Mouse (Mus musculus): Measurements from ENCODE around the gene Mocs3.

The Mocs3 gene

DNA sequence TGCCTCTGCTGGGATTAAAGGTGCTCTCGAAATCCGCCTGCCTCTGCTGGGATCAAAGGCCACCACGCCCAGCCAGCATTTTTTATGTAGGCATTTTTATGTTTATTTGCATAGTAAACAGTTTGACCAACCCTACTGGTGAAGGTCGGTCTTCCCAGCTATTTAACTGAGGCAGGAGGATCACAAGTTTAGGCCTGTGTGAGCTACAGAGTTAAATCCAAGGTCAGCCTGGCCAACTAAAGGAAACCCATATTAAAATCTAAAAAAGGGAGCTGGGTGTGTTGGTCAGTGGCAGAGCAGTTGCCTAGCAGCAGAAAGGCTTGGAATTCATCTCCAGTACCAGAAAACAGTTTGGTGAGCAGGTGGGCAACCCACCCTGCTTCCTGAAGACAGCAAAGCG, 2.9 kb downstream of the Mocs3 start:
- CTCF ChIA-PET: no interaction called here

DNA sequence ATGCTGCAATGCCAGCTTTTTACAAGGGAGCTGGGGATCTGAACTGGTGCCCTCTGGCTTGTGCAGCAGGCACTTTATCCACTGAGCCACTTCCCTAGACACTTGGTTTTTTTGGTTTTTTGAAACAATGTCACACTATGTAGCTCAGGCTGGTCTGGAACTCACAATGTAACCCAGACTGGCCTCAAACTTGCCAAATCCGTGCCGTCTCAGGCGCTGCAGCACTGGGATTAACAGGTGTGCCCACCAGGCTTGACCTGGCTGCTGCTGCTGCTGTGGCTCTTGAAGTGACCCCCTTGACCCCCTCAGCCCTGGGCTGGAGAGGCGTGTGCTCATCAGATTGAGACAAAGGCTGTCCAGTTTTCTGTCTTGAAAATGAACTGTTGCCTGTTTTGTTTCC, 7.9 kb downstream of the Mocs3 start:
- CTCF ChIA-PET: no interaction called here

DNA sequence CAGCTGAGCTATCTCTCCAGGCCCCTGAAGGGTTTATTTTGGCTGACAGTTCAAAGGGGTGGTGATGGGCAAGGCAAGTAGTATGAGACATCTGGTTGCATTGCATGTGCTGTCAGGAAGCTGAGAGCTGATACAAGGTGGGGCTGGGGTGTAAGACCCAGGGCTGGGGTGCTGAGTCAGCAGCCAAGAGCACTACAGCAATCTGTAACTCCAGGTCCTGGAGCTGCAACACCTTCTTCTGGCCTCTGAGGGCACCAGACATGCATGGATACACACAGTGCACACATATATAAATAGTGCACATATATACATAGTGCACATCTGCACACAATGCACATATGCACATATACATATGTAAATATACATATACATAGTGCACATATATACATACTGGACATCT, 12.4 kb downstream of the Mocs3 start:
- CTCF ChIA-PET: interaction anchor here (0.5 kb wide), 1 partner anchor 128 kb away, joined by 3 read pairs; no protein-coding TSS in a partner anchor

DNA sequence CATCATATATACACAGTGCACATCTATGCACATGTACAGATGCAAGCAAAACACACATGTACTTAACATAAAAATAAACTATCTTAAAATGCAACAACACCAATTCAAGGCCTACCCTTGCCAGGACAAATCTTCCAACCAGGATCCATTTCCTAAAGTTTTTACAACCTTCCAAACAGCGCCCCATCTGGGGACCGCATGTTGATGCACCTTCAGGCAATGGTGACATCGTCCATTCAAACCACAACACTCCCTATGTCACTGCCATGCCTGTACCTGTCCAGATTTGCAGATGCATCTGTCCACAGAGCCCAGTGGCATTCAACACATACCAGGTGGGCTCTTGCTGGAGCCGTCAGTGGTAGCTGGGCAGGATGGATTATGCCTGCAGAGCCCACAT, 12.9 kb downstream of the Mocs3 start:
- CTCF ChIA-PET: interaction anchor here (0.5 kb wide), 1 partner anchor 128 kb away, joined by 3 read pairs; no protein-coding TSS in a partner anchor

DNA sequence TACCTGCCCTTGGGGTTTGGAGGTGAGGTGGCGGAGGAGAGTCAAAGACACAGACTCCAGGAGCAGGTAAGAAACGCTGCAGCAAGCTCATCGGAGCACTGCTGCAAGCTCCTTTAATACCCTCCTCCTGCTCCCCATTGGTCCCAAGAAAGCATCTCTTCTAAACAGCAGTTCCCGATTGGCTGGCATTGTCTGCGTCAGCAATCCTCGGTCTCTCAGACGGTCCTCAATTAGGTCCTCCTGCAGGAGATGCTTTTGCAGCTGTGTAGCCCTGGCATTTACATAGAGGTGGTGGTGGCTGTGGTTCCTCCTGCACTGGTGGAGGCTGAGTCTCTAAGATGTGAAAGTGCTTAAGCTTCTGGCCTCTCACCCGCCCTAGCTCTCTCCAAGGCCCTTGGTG, 15.1 kb downstream of the Mocs3 start:
- CTCF ChIA-PET: no interaction called here

DNA sequence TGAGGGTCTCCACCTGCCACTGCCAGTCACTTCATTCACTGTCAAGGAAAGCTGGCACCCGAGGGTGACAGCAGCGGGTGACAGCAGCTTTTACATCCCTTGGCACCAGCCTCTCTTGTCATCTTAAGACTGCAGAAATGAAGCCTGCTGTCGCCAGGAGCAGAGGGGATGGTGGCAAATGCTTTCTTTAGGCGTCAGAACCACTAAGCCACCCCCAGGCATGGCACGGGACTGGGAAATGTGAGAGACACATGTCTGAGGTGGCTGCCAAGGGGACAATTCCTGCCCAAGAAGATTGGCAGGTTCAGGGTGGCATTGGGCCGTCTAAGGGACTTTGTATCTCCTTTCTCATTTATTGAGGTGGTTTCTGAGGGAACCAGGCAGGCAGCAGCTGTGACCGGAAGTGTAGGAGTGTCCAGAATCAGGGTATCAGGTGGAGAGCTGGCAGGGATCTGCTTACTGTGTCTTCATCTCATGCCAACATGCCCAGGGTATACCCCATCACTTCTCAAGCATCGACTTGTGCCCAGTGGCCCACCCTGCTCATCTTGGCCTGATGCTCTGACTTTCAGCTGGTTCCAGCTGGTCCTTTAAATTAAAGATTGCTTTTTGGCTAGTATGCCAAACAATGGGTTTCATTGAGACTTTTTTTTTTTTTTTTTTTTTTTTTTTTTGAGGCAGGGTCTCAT, 17.9 kb downstream of the Mocs3 start:
- CTCF ChIA-PET: interaction anchor here (0.6 to 1.7 kb wide), 4 partner anchors 18 to 436 kb away, joined by 7 to 12 read pairs (median 7); no protein-coding TSS in a partner anchor

DNA sequence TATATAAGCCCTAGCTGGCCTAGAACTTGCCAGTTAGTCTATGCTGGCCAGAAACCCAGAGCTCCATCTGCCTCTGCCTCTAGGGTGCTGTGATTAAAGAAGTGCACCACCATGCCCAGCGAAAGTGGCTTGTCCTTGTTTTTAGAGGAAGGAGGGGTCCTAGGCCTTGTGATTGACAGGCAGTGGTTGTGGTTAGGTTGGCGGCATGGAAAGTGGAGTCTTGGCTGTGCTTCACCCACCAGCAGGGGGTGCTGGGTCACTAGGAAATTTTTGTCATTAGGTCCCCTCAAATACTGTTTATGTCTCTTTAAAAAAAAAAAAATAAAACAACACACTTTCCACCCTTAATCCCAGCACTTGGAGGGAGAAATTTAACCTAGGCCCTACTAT, 18.4 kb downstream of the Mocs3 start:
- CTCF ChIA-PET: interaction anchor here (0.6 to 1.7 kb wide), 6 partner anchors 18 to 436 kb away, joined by 3 to 12 read pairs (median 7); no protein-coding TSS in a partner anchor

DNA sequence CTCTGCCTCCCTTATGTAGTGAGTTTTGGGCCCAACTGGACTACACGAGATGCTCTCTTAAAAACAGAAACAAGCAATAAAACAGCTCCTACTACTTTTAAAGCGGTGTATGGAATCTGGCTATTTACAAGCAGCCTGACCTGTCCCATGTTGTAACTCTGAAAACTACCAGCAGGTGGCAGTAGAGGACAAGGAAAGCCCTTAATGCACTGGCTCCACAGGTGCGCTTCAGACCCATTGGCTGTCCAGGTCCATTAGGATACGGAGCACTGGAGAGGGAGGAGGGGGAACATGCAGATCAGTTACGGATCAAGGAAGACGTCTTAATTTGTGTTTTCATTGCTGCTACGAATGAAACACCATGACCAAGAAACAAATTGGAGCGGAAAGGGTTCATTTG, 19.8 kb downstream of the Mocs3 start:
- CTCF ChIA-PET: interaction anchor here (0.6 to 1.7 kb wide), 4 partner anchors 195 to 1858 kb away, joined by 3 to 16 read pairs (median 5); no protein-coding TSS in a partner anchor

DNA sequence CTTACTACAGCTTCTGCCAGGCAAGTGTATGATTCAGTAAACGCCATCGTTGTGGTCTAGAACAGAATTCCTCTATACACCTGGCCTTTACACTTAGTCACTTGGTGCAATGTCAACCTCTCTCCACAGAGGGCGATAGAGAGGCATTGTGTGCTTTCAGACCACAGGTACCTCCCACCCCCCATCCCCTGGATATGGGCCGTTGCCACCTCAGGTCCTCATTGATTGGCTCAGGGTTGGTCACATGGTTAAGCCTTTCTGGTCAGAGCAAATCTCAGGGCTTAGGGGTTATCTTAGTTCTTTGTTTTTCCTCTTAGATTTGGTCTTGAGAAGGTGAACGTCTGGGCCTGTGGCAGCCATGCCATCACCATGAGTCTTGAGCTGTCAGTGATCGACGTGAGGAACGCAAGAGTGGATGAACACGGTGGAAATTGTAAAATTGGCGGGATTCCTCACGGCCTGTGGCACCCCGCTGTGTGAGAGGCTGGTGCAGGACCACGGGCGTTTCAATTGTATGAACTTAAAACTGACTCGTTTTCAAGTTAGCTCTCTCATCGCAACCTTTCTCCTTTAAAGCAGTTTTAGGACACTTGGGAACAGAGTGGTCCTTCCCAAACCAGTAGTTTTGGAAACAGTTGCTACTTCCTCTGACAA, 22.3 kb downstream of the Mocs3 start:
- CTCF ChIA-PET: interaction anchor here (0.6 to 1.3 kb wide), 2 partner anchors 117 to 193 kb away, joined by 3 to 4 read pairs; no protein-coding TSS in a partner anchor

DNA sequence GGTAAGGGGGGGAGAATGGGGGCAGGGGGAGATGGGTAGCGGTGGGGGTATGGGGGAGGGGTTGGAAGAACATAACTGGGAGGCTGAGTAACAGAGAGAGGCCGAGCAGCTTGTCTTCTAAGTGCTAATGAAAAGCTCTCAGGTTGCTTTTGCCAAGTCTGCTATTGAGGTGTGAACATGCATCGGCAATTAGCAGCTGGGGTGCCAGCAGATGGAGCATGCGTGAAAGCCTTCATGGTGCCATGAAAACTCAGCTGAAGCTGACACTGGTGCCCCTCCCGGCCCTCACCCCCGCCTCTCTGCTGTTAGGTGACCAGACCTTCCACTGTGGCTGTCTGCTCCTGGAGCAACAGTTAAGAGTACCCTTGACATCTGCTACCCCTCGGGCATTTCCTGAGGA, 23.4 kb downstream of the Mocs3 start:
- CTCF ChIA-PET: interaction anchor here (1.3 kb wide), 1 partner anchor 192 kb away, joined by 4 read pairs; no protein-coding TSS in a partner anchor

DNA sequence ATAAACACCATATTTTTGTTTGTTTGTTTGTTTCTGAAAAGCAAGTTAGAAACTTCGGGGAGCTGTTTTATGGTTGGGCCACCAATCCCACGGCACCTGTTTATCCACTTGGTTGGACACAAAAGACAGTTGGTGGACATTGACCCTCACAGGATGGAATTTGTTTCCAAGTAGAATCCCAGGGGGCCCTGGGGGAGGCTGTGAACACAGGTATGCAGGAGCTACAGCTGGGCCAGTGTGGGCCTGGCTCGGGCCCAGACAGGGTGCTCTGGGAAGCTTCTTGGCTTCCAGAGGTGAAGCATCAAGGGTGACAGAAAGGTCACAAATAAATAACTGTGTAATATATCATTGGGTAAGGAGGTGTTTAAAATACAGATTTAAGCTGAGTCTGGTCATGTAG, 26.1 kb downstream of the Mocs3 start:
- CTCF ChIA-PET: interaction anchor here (0.6 to 0.9 kb wide), 2 partner anchors 14 to 24 kb away, joined by 4 read pairs; no protein-coding TSS in a partner anchor

DNA sequence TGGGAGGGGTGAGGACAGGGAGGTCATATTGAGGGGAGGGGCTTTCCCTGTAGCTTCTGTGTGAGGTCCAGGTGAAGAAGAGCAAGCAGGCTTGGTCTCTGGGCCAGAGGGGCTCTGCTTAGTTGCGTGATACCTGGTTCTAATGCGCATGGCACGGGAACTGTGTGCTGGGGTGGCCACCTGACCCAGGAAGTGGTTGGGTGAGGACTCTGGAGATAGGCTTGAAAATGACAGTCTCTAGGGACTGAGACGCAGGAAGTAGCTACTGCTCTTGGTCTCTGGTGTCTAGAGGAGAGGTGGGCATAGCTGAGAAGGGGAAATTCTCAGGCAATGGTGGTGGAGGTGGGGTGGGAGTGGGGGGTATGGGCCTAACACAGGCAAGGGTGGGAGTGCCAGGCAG, 26.8 kb downstream of the Mocs3 start:
- CTCF ChIA-PET: no interaction called here

DNA sequence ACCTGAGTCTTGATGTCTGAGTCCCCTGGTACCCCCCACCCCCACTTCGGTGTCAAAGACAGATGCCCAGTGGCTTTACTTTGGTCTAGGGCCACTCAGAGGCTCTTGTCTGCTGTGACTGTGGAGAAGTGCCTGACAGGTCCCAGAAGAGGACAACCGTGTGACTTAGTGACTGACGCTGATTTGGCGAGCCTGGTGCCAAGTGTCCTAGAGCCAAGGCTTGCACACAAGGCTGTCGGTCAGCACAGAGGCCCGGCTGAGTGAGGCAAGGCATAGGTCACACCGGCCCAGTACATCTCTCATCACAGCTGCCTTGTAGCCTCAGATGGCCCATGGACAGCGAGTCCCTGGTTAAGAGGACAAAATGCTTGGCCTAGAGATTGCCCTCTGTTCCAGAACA, 28.6 kb downstream of the Mocs3 start:
- CTCF ChIA-PET: no interaction called here

DNA sequence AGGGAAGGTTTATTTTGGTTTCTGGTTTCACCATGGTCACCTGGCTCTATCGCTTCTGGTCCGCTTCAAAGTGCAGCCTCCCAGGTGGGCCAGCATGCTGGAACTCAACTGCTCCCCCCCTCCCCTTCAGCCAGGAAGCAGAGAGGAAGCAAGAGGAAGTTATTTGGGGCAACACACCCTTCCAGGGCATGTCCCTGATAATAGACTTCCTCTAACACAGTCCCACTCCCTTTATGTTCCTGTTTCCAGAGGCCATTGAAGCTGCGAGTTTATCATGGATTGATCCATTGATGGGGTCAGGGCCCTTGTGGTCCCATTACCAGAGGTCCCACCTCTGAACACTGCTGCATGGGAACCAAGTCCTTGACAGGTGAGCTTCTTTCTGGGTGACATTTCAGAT, 29.7 kb downstream of the Mocs3 start:
- CTCF ChIA-PET: no interaction called here

DNA sequence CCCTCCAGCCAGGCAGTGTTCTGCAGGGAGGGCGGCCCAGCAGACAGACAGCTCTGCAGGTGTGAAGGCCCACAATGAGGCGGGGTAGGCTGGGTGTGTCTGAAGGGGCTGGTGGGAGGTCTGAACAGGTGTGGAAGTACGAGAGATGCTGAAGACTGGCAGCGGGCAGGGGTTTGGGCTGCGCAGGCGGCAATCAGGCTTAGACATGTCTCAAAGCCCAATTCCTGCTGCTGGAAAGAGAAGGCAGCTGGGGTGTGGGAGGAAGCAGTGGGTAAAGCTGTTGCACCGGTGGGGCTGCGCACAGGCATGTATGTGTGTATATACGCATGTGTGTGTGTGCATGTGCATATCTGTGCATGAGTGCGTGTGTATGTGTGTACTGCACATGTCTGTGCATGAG, 30.5 kb downstream of the Mocs3 start:
- CTCF ChIA-PET: no interaction called here

DNA sequence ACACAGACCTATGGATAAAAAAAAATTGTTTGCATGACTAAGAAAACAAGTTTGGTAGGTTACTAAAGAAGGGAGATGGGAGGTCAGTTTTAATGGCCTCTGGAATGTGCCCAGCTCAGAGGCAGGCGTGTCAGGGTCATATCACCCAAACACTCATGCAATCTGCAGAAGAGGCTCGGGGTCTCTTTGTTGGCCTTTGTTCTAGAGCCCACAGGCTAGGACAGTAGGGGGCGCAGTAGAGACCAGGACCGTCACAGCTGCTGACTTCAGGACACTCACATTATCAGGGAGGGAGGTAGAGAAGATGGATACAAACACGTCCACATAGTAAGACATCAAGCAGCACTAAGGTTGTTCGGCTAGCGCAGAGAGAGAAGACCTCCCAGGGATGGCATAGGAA, 37.6 kb downstream of the Mocs3 start:
- CTCF ChIA-PET: no interaction called here

DNA sequence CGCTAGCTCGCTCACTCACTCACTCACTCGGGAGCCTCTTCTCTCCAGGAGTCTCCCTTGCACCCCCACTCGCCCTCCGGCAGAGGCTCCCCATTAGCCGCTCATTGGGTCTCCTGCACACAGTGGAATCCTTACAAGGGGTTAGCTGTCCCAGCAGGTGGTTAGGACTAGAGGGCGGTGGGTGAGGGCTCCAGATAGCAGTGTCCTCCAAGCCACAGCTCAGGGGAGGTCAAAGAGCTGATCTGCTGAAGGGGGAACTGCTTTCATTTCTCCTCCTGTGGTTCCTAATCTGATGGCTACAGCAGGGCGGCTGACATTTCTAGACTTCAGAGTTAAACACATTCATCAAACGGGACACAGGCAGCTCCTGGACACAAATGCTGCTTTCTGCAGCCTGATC, 43.0 kb downstream of the Mocs3 start:
- CTCF ChIA-PET: interaction anchor here (0.6 kb wide), 2 partner anchors 167 to 294 kb away, joined by 3 read pairs; no protein-coding TSS in a partner anchor

DNA sequence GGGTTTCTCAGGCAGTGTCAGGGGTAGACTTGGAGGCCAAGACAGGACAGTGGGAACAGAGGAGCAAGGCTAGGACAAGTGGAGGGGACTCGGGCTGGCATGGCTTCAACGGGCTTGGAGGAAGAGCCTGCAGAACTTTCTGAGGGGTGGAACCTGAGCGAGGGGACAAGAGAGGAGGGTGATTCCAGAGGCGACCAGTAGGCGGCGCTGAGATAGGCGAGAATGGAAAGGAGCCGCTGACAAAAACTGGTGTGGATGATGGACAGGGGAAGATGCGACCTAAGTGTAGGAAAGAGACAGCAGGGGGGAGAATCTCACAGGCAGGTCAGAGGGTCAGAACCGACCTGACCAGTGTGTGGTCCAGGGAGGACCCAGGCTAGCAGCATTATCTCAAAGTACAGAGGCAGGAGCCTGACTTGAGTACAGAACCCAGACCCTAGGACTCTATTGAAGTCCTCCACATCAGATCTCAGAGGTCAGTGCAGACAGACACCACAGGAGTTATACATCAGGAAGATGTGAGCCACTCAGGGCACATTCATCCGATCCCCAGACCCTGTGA, 44.0 kb downstream of the Mocs3 start:
- CTCF ChIA-PET: interaction anchor here (0.6 kb wide), 1 partner anchor 26 kb away, joined by 7 read pairs; no protein-coding TSS in a partner anchor

DNA sequence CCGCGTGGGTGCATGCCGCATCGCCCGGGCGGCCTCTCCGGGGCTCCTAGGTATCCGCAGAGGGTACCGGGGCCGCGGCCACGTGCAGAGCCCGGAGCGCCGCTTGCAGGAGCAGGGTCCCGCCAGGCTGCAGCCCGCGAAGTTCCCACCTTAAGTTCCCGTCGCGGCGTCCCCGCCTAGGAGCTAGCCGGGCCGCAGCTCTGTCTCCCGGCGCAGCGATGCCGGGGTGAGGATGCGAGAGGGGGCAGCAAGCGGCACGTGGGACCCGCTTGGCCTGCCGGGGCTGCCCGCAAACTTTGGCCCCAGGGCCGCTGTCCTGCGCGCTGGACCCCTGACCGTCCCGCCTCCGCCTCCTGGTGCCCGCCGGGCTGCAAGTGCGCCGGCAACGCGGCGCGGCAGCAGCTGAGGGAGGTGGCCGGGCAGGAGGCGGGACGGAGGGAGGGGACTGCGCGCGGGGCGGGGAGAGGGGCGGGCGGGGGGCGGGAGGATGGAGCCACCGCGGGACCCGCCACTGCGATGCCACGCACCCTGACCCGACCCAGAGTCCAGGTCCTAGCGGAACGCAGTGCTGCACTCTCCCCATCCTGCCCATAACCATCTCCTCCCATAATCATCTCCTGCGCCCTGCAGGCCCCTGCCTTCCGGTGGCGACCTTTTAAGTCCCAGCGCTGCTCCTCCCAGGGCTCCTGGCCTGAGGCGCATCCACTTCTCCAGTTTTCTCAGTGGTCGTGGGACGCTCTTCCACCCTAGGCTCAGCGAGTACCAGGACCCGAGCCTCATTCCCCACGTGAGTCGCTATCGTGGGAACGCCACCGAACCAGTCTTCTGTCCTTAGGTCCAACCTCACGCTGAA, 50.5 kb downstream of the Mocs3 start:
- CTCF ChIA-PET: no interaction called here

DNA sequence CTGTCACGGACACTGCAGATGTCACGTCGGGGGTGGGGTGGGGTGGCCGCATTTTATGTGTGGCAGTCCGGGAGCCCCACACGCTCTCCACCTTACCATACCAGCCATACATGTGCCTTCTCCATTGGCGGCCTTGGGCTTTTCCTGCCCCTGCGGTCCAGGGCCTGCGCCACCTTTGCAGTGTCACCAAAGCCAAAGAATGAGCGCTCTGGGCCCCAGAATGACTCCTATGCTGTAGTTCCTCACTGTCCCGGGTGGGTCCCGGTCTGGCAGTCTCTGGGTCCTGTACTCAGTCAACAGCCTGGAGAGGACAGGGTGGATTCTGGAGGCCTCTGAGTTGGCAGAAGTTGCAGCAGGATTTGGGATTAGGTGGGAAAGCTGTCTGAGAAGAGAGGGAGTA, 51.2 kb downstream of the Mocs3 start, which contains the start of gene Kcng1:
TSS of gene Kcng1 (minus strand) at position 155 of the 400 bp plus-strand sequence.
- CTCF ChIA-PET: no interaction called here

Measured in spleen, embryonic (tissue).